ENCODE assay signal across 26 mouse cellular contexts in the genomic region with DNA sequence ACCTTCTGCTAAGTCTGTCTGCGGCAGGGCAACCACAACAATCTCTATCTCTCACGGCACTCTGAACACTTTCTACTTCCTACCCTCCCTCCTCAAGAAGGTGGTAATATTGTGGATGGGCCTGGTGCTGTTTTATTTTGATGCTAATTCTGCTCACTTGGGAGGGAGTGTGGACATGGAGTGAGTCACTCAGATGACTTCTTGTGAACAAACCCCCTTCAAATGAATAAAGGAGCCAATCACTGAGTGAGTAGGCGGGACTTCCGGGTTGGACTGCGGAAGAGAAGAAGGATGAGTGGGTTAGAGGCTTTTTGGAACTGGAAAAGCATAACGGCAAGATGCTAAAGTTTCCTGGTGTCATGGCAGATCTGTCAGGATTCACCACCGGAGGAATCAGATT. TPM values are rescaled to one million over a fixed set of nuclear protein-coding genes. Genes with fewer than 3 reads are reported as not detected.
"Had no signal": no experiment of that assay in that cellular context is flagged by ENCODE, and none has a peak within 500 bp of the region (broad histone marks: within the 10 kb centered on the region; RNA-seq: fewer than 3 reads in every experiment).

No protein-coding gene starts in this region.

- H3K4me3 ChIP-seq: limb, embryonic 10.5 days; limb, embryonic 13.5 days; liver, embryonic 12.5 days; liver, embryonic 15.5 days; lung, embryonic 15.5 days; megakaryocyte, embryonic 14.5 days; midbrain, embryonic 10.5 days; neural tube, embryonic 13.5 days; stomach, embryonic 15.5 days had no signal

- H3K4me1 ChIP-seq: liver, embryonic 12.5 days; liver, embryonic 15.5 days had no signal

- H3K9me3 ChIP-seq: limb, embryonic 10.5 days; limb, embryonic 13.5 days; liver, embryonic 12.5 days; liver, embryonic 15.5 days; lung, embryonic 15.5 days; megakaryocyte, embryonic 14.5 days; midbrain, embryonic 10.5 days; neural tube, embryonic 13.5 days; stomach, embryonic 15.5 days had no signal

- H3K27ac ChIP-seq: limb, embryonic 10.5 days; limb, embryonic 13.5 days; liver, embryonic 12.5 days; liver, embryonic 15.5 days; lung, embryonic 15.5 days; midbrain, embryonic 10.5 days; neural tube, embryonic 13.5 days; stomach, embryonic 15.5 days had no signal

- DNase-seq: kidney, adult 18-20 months; kidney, adult 9 months; kidney, postnatal 14 days; kidney, postnatal 4 days; liver; lung, adult 18-20 months; lung, postnatal 10 days; lung, postnatal 36 days; midbrain, embryonic 14.5 days; retina, postnatal 1 day; right cerebral cortex, postnatal 25 days; spleen, adult 18-20 months; thymus, adult 2 months; thymus, postnatal 14 days had no signal

- H3K9ac ChIP-seq: limb, embryonic 13.5 days; liver, embryonic 12.5 days; liver, embryonic 15.5 days; lung, embryonic 15.5 days; neural tube, embryonic 13.5 days; stomach, embryonic 15.5 days had no signal

- ATAC-seq: liver, embryonic 12.5 days had no signal

- H3K36me3 ChIP-seq: limb, embryonic 10.5 days; limb, embryonic 13.5 days; liver, embryonic 12.5 days; liver, embryonic 15.5 days; lung, embryonic 15.5 days; midbrain, embryonic 10.5 days; neural tube, embryonic 13.5 days; stomach, embryonic 15.5 days had no signal

- H3K4me2 ChIP-seq: limb, embryonic 13.5 days; liver, embryonic 12.5 days; liver, embryonic 15.5 days; lung, embryonic 15.5 days; neural tube, embryonic 13.5 days; stomach, embryonic 15.5 days had no signal

- H3K27me3 ChIP-seq: stomach, embryonic 15.5 days had no signal

RNA-seq across cellular contexts. Expression of a gene that starts 10.7 kb away (rescaled TPM):
- total RNA-seq: neutrophil, adult 5-6 weeks had no signal
- polyA plus RNA-seq: liver, embryonic 12.5 days had no signal

RNA-seq across cellular contexts. Expression of a gene that starts 30.8 kb away (rescaled TPM):
- total RNA-seq: left cerebral cortex, postnatal 25 days; neutrophil, adult 5-6 weeks had no signal
- polyA plus RNA-seq: kidney, embryonic 16.5 days; limb, embryonic 10.5 days; limb, embryonic 13.5 days; liver, embryonic 12.5 days; liver, embryonic 15.5 days; lung, embryonic 15.5 days; midbrain, embryonic 10.5 days; midbrain, embryonic 14.5 days; neural tube, embryonic 13.5 days; stomach, embryonic 15.5 days; thymus, adult 2 months had no signal
